Mouse (Mus musculus) intestine, embryonic 14.5 days (tissue): ENCODE data around the gene Clic1. TPM values are rescaled to one million over a fixed set of nuclear protein-coding genes. Genes with fewer than 3 reads are reported as not detected.

ENCODE experiments used
- ATAC-seq: fragments of 200-750 bp; cut with Nextera tagmentation; replicated peaks from 2 replicates; pipeline ENCODE4 v1.8.0; 2017; ENCODE audit warnings: low read depth, moderate number of reproducible peaks, moderate TSS enrichment, moderate library complexity; ENCODE audit not compliant: low FRiP score, low TSS enrichment
- DNase-seq: peaks from one replicate; pipeline ENCODE4 v3.0.0-alpha.2; 2018; ENCODE audit warnings: low spot score
- H3K27ac ChIP-seq: fragments of 300-500 bp; sonication (generic); 2 replicates; pipeline ENCODE4 v1.5.1; 2014; ENCODE audit warnings: low read depth, mild to moderate bottlenecking, control low read depth
- H3K27me3 ChIP-seq: fragments of 300-500 bp; sonication (generic); replicated peaks from 2 replicates; pipeline ENCODE4 v1.6.1; 2014; ENCODE audit warnings: low read length, control low read depth; ENCODE audit not compliant: control insufficient read depth, insufficient read depth
- H3K36me3 ChIP-seq: fragments of 300-500 bp; sonication (generic); 2 replicates; pipeline ENCODE4 v1.6.1; 2014; ENCODE audit warnings: low read length, control low read depth; ENCODE audit not compliant: control insufficient read depth, insufficient read depth
- H3K4me1 ChIP-seq: fragments of 300-500 bp; sonication (generic); replicated peaks from 2 replicates; pipeline ENCODE4 v1.6.1; 2014; ENCODE audit warnings: low read length, control low read depth, mixed read lengths; ENCODE audit not compliant: control insufficient read depth, insufficient read depth
- H3K4me2 ChIP-seq: fragments of 300-500 bp; sonication (generic); 2 replicates; pipeline ENCODE4 v1.6.1; 2014; ENCODE audit warnings: low read length
- H3K4me3 ChIP-seq: fragments of 300-500 bp; sonication (generic); 2 replicates; pipeline ENCODE4 v1.5.1; 2014; ENCODE audit warnings: low read depth, low read length, control low read depth, mixed read lengths
- H3K9ac ChIP-seq: fragments of 300-500 bp; sonication (generic); 2 replicates; pipeline ENCODE4 v1.6.1; 2014; ENCODE audit warnings: mild to moderate bottlenecking, low read length
- H3K9me3 ChIP-seq: fragments of 300-500 bp; sonication (generic); 2 replicates; pipeline ENCODE4 v1.6.1; 2016; ENCODE audit warnings: low read length, control low read depth; ENCODE audit not compliant: control insufficient read depth
- WGBS: fragments of 180-500 bp; shearing (Covaris S2); extraction: QIAGEN DNeasy Blood & Tissue Kit; methylation state at CpG from one replicate; pipeline ENCODE4 v1.1.7; 2014; 5-methylcytosine and 5-hydroxymethylcytosine counted together
- polyA plus RNA-seq: library from polyadenylated mRNA; unstranded; fragments of >200 nt; fragmentation: Nextera tagmentation; extraction: Ambion mirVana; gene quantifications from 2 replicates; pipeline ENCODE4 v1.2.1, GENCODE M21; 2014

Gene Clic1
- polyA plus RNA-seq, 1 experiment from 2014 or later: 113 TPM

- Histone ChIP-seq H3K9me3 (no peaks in the 10 kb centered on the region), H3K27me3 (no peaks in the 10 kb centered on the region), H3K9ac (no peak overlapping the region), H3K27ac (no peak overlapping the region), H3K4me3 (no peak overlapping the region), H3K36me3 (peaks cover 92% of the 10 kb centered on the region), H3K4me1 (no peaks in the 10 kb centered on the region), H3K4me2 (no peak overlapping the region)
- ATAC-seq (no peak), DNase-seq (no peak)
- WGBS: 91% methylated on average over 12 of the region's 12 CpGs
Observed at GRCm38 (mm10) chr17:35096597-35096996, 46.8 kb downstream of the Clic1 start.

GRCm38 (mm10) chr17:35097164-35097655 is 47.4 kb downstream of the Clic1 start:
- WGBS: 91% methylated on average over 12 of the region's 12 CpGs
- no peak overlapping the region for H3K4me3 ChIP-seq
- H3K4me2 ChIP-seq: no peak overlapping the region
- no peak overlapping the region for H3K27ac ChIP-seq
- ATAC-seq: no peak
- peaks cover 94% of the 10 kb centered on the region for H3K36me3 ChIP-seq
- no peak for DNase-seq
- H3K9me3 ChIP-seq: no peaks in the 10 kb centered on the region
- H3K27me3 ChIP-seq: no peaks in the 10 kb centered on the region
- no peak overlapping the region for H3K9ac ChIP-seq
- H3K4me1 ChIP-seq: no peaks in the 10 kb centered on the region

GRCm38 (mm10) chr17:35100196-35100765 is 50.5 kb downstream of the Clic1 start:
- no peak overlapping the region for H3K4me2 ChIP-seq
- no peak overlapping the region for H3K27ac ChIP-seq
- DNase-seq (no peak), ATAC-seq (peak; percentile 40)
- H3K27me3 ChIP-seq: no peaks in the 10 kb centered on the region
- H3K9me3 ChIP-seq: no peaks in the 10 kb centered on the region
- H3K4me1 ChIP-seq: peaks cover 5% of the 10 kb centered on the region
- H3K36me3 ChIP-seq: peaks cover 78% of the 10 kb centered on the region
- no peak overlapping the region for H3K9ac ChIP-seq
- H3K4me3 ChIP-seq: no peak overlapping the region
- 61% methylated on average over 10 of the region's 10 CpGs for WGBS

GRCm38 (mm10) chr17:35101161-35101560 is 51.4 kb downstream of the Clic1 start:
- WGBS: 89% methylated on average over 11 of the region's 11 CpGs
- Histone ChIP-seq H3K36me3 (peaks cover 73% of the 10 kb centered on the region), H3K27ac (no peak overlapping the region)

GRCm38 (mm10) chr17:35102299-35102698 is 52.5 kb downstream of the Clic1 start:
- Histone ChIP-seq H3K9me3 (no peaks in the 10 kb centered on the region), H3K27ac (peak overlapping the region; percentile 9; the same call in 1 of the 2 replicates), H3K4me1 (peaks cover 5% of the 10 kb centered on the region), H3K4me2 (no peak overlapping the region), H3K36me3 (peaks cover 61% of the 10 kb centered on the region), H3K9ac (no peak overlapping the region), H3K4me3 (no peak overlapping the region), H3K27me3 (no peaks in the 10 kb centered on the region)
- 68% methylated on average over 8 of the region's 8 CpGs for WGBS
- ATAC-seq: no peak
- no peak for DNase-seq

More at GRCm38 (mm10) chr17:35101161-35101560, 51.4 kb downstream of the Clic1 start:
- Histone ChIP-seq H3K4me2 (no peak overlapping the region), H3K9ac (no peak overlapping the region), H3K4me3 (no peak overlapping the region), H3K9me3 (no peaks in the 10 kb centered on the region), H3K27me3 (no peaks in the 10 kb centered on the region), H3K4me1 (peaks cover 5% of the 10 kb centered on the region)
- DNase-seq (no peak), ATAC-seq (no peak)

GRCm38 (mm10) chr17:35103221-35103690 is 53.5 kb downstream of the Clic1 start:
- no peak overlapping the region for H3K27ac ChIP-seq
- H3K4me2 ChIP-seq: no peak overlapping the region
- no peak; the same call in 1 of the 2 replicates for ATAC-seq
- no peak overlapping the region for H3K9ac ChIP-seq
- peaks cover 5% of the 10 kb centered on the region for H3K4me1 ChIP-seq
- no peak overlapping the region for H3K4me3 ChIP-seq
- no peaks in the 10 kb centered on the region for H3K27me3 ChIP-seq
- DNase-seq: no peak
- peaks cover 52% of the 10 kb centered on the region for H3K36me3 ChIP-seq
- no peaks in the 10 kb centered on the region for H3K9me3 ChIP-seq
- 56% methylated on average over 6 of the region's 6 CpGs for WGBS

- no peak for DNase-seq
- Histone ChIP-seq H3K36me3 (peaks cover 44% of the 10 kb centered on the region), H3K4me1 (peaks cover 5% of the 10 kb centered on the region), H3K9me3 (no peaks in the 10 kb centered on the region), H3K4me2 (no peak overlapping the region), H3K4me3 (no peak overlapping the region), H3K9ac (no peak overlapping the region), H3K27ac (no peak overlapping the region), H3K27me3 (no peaks in the 10 kb centered on the region)
- ATAC-seq: no peak
- WGBS: 82% methylated on average over 7 of the region's 7 CpGs
Observed at GRCm38 (mm10) chr17:35104079-35104478, 54.3 kb downstream of the Clic1 start.

GRCm38 (mm10) chr17:35104754-35105153 is 55.0 kb downstream of the Clic1 start:
- Histone ChIP-seq H3K4me2 (no peak overlapping the region), H3K9ac (no peak overlapping the region), H3K4me1 (peaks cover 5% of the 10 kb centered on the region), H3K36me3 (peaks cover 37% of the 10 kb centered on the region), H3K27me3 (no peaks in the 10 kb centered on the region), H3K9me3 (no peaks in the 10 kb centered on the region), H3K27ac (no peak overlapping the region), H3K4me3 (no peak overlapping the region)
- DNase-seq (no peak), ATAC-seq (no peak)
- 73% methylated on average over 6 of the region's 6 CpGs for WGBS
